Mouse (Mus musculus) limb, embryonic 14.5 days (tissue): ENCODE measurements around the gene Hoxc11. TPM values are rescaled to one million over a fixed set of nuclear protein-coding genes. Genes with fewer than 3 reads are reported as not detected.

Experiments
- ATAC-seq: fragments of 200-750 bp; cut with Nextera tagmentation; 2 replicates; pipeline ENCODE4 v1.8.0; 2017; ENCODE audit warnings: low read depth, moderate number of reproducible peaks, moderate TSS enrichment; ENCODE audit not compliant: low FRiP score
- DNase-seq: peaks from one replicate; pipeline ENCODE4 v3.0.0-alpha.2; 2015; ENCODE audit warnings: low spot score
- H3K27ac ChIP-seq: fragments of 300-500 bp; sonication (generic); replicated peaks from 2 replicates; pipeline ENCODE4 v1.5.1; 2014; ENCODE audit warnings: low read depth, mild to moderate bottlenecking, low read length, moderate library complexity, mixed read lengths
- H3K27me3 ChIP-seq: fragments of 300-500 bp; sonication (generic); 2 replicates; pipeline ENCODE4 v1.6.1; 2014; ENCODE audit warnings: low read length, mixed read lengths; ENCODE audit not compliant: control insufficient read depth, insufficient read depth
- H3K36me3 ChIP-seq: fragments of 300-500 bp; sonication (generic); 2 replicates; pipeline ENCODE4 v1.6.1; 2014; ENCODE audit warnings: mild to moderate bottlenecking, low read length, moderate library complexity, mixed read lengths; ENCODE audit not compliant: control insufficient read depth, insufficient read depth
- H3K4me1 ChIP-seq: fragments of 300-500 bp; sonication (generic); 2 replicates; pipeline ENCODE4 v1.6.1; 2014; ENCODE audit warnings: antibody characterized with exemption, low read length, mixed read lengths; ENCODE audit not compliant: control insufficient read depth, insufficient read depth
- H3K4me2 ChIP-seq: fragments of 300-500 bp; sonication (generic); replicated peaks from 2 replicates; pipeline ENCODE4 v1.6.1; 2014; ENCODE audit warnings: low read depth, mild to moderate bottlenecking, low read length, moderate library complexity; ENCODE audit not compliant: severe bottlenecking
- H3K4me3 ChIP-seq: fragments of 300-500 bp; sonication (generic); replicated peaks from 2 replicates; pipeline ENCODE4 v1.5.1; 2014; ENCODE audit warnings: low read length
- H3K9ac ChIP-seq: fragments of 300-500 bp; sonication (generic); 2 replicates; pipeline ENCODE4 v1.6.1; 2014; ENCODE audit warnings: mild to moderate bottlenecking, low read depth, low read length, moderate library complexity; ENCODE audit not compliant: severe bottlenecking
- H3K9me3 ChIP-seq: fragments of 300-500 bp; sonication (generic); 2 replicates; pipeline ENCODE4 v1.6.1; 2016; ENCODE audit warnings: low read length; ENCODE audit not compliant: control insufficient read depth
- POLR2A ChIP-seq: fragments of 200-500 bp; IDR thresholded peaks from 2 replicates; pipeline ENCODE4 v1.8.0; 2012; ENCODE audit warnings: inconsistent platforms, mild to moderate bottlenecking, moderate library complexity, borderline replicate concordance; ENCODE audit not compliant: insufficient read depth, insufficient read length; ENCODE audit errors: extremely low read depth
- whole genome bisulfite sequencing: fragments of 180-500 bp; shearing (Covaris S2); extraction: QIAGEN DNeasy Blood & Tissue Kit; methylation state at CpG from one replicate; pipeline ENCODE4 v1.1.7; 2014; 5-methylcytosine and 5-hydroxymethylcytosine counted together
- polyA plus RNA-seq, 2 experiments: library from polyadenylated mRNA; depleted of rRNA in 1 of 2; stranded (reverse) in 1 of 2; unstranded in 1 of 2; fragments of >200 nt; fragmentation: Nextera tagmentation in 1 of 2; extraction: Ambion mirVana in 1 of 2; gene quantifications; 2 replicates each; pipeline versions ENCODE4 v1.2.1 to v1.2.3; 2012 to 2014

Gene Hoxc11
- polyA plus RNA-seq, 2 experiments: 1.4 to 7.6 TPM

GRCm38 (mm10) chr15:102939256-102940155 lies 14.7 kb upstream of the Hoxc11 start:
- Histone ChIP-seq H3K36me3 (no peaks in the 10 kb centered on the region), H3K4me3 (peak overlapping the region; percentile 11), H3K9ac (no peak overlapping the region), H3K4me2 (peak overlapping the region; percentile 35; the same call in 1 of the 2 replicates), H3K9me3 (no peaks in the 10 kb centered on the region), H3K27ac (no peak overlapping the region), H3K4me1 (peaks cover 5% of the 10 kb centered on the region), H3K27me3 (peaks cover 97% of the 10 kb centered on the region)
- no peak for ATAC-seq
- no peak for DNase-seq
- WGBS: 4% methylated on average over 30 of the region's 34 CpGs
- no peak for TF ChIP-seq POLR2A

GRCm38 (mm10) chr15:102942739-102943467 lies 11.3 kb upstream of the Hoxc11 start:
- H3K27ac ChIP-seq: no peak overlapping the region
- H3K27me3 ChIP-seq: peaks cover 96% of the 10 kb centered on the region
- ATAC-seq (no peak), DNase-seq (no peak)
- under 1% methylated on average over 42 of the region's 53 CpGs for WGBS
- H3K9me3 ChIP-seq: no peaks in the 10 kb centered on the region
- TF ChIP-seq POLR2A: 0 out of 2 replicates have a peak, but pooled peaks have one; percentile 9
- H3K4me1 ChIP-seq: peaks cover 5% of the 10 kb centered on the region
- no peaks in the 10 kb centered on the region for H3K36me3 ChIP-seq
- peak overlapping the region; percentile 34 for H3K4me3 ChIP-seq
- peak overlapping the region; percentile 60 for H3K9ac ChIP-seq
- H3K4me2 ChIP-seq: peak overlapping the region; percentile 53

GRCm38 (mm10) chr15:102943468-102943813 lies 10.8 kb upstream of the Hoxc11 start:
- Histone ChIP-seq H3K36me3 (no peaks in the 10 kb centered on the region), H3K9me3 (no peaks in the 10 kb centered on the region), H3K27me3 (peaks cover 96% of the 10 kb centered on the region), H3K27ac (no peak overlapping the region), H3K9ac (peak overlapping the region; percentile 60), H3K4me3 (peak overlapping the region; percentile 34), H3K4me1 (peaks cover 5% of the 10 kb centered on the region), H3K4me2 (peak overlapping the region; percentile 53)
- no peak for DNase-seq
- no peak for ATAC-seq
- no peak for TF ChIP-seq POLR2A
- WGBS: 9% methylated on average over 5 of the region's 5 CpGs

GRCm38 (mm10) chr15:102945185-102946077 lies 8.8 kb upstream of the Hoxc11 start:
- 11% methylated on average over 22 of the region's 22 CpGs for WGBS
- Histone ChIP-seq H3K4me3 (no peak overlapping the region; the same call in 1 of the 2 replicates), H3K4me2 (peak overlapping the region; percentile 21), H3K9me3 (no peaks in the 10 kb centered on the region), H3K9ac (no peak overlapping the region; the same call in 1 of the 2 replicates), H3K36me3 (no peaks in the 10 kb centered on the region), H3K27ac (no peak overlapping the region), H3K27me3 (peaks cover 96% of the 10 kb centered on the region), H3K4me1 (no peaks in the 10 kb centered on the region)
- DNase-seq (no peak), ATAC-seq (no peak)
- no peak for TF ChIP-seq POLR2A
